ENCODE assay signal across 8 mouse cellular contexts in the genomic region with DNA sequence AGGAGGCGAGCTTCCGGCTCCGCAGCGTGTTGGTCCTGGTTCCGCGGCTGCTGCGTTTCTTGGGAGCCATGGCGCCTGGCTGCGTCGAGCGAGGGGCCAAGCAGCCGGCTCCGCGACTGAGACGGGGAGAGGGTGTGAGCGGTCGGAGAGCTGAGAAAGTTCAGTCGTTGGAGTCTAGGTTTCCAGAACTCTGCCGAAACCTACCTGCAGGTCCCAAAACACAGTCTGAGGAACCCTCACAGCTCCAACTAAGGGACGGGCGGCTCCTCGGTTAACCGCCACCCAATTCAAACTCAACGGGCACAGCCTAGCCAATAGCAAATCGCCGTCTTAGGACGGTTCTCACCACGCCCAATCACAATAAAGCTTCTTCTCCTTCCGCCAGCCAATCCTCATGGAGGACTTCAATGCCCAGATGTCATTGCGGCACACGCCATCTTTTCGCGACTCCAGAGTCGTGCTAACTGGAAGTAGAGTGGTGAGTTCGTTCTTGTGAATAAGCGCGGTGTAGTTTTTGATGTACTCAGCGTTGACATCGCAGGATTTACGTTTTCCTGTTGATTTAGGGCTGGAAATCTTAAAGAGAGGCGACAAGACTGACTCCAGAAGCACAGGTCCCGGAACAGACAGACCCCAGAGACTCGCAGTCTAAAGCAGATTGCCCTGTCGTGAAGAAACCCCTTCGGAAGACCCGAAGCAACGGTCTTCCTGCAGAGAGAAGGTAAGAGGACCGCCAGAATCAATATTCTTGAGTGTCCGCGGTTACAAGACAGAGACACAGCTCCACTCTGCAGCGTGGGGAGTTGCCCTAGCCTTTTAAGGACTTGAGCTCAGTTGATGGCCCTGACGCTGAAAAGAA. TPM values are rescaled to one million over a fixed set of nuclear protein-coding genes. Genes with fewer than 3 reads are reported as not detected.
A peak's percentile ranks its signal among the peaks of the same experiment; 100 is the strongest.
DNase-seq lines count a peak whose midpoint lies in the region; ATAC-seq and TF ChIP-seq lines count a peak whose summit lies in the region.

A gene (plus strand): TSS at position 436 of the 859 bp plus-strand sequence.

- peak within 1 kb of the TSS; percentile 100 for H3K4me3 ChIP-seq in G1E (ENCODE audit: low read depth, low read length)
- H3K4me3 ChIP-seq in forebrain, embryonic 16.5 days (replicated peaks; ENCODE audit: low read length), result peak within 1 kb of the TSS; percentile 82
- peak within 1 kb of the TSS; percentile 95 for H3K4me3 ChIP-seq in layer of hippocampus, adult 2 months
- peak within 1 kb of the TSS; percentile 88 for H3K4me3 ChIP-seq in lung, embryonic 14.5 days (ENCODE audit: low read depth, low read length)
- peak within 1 kb of the TSS; percentile 68 for H3K4me3 ChIP-seq in olfactory bulb, adult 2 months (ENCODE audit: insufficient read depth, low read depth, low read length)
- peak within 1 kb of the TSS; percentile 78 for H3K4me3 ChIP-seq in thymus, adult 2 months (ENCODE audit: control insufficient read depth, insufficient read depth, low read length)

- DNase-seq in G1E (ENCODE audit: low spot score), result peak; percentile 96
- peak; percentile 95 for DNase-seq in cerebellum, adult 18-20 months
- DNase-seq in heart, postnatal 36 days, result peak; percentile 92 to 94
- DNase-seq in layer of hippocampus, adult 2 months (ENCODE audit: low spot score in 2 of 2), result peak; percentile 95
- peak; percentile 99 for DNase-seq in lung, embryonic 14.5 days
- DNase-seq in thymus, adult 2 months, result peak; percentile 94

- no peak within 1 kb of the TSS for H3K27ac ChIP-seq in forebrain, embryonic 16.5 days (ENCODE audit: low read length)
- peak within 1 kb of the TSS; percentile 75 for H3K27ac ChIP-seq in layer of hippocampus, adult 2 months
- peak within 1 kb of the TSS; percentile 42; the same call in 1 of the 2 replicates for H3K27ac ChIP-seq in lung, embryonic 14.5 days (ENCODE audit: low read depth)
- no peak within 1 kb of the TSS for H3K27ac ChIP-seq in olfactory bulb, adult 2 months (ENCODE audit: insufficient read depth, low read depth, low read length)
- no peak within 1 kb of the TSS for H3K27ac ChIP-seq in thymus, adult 2 months (ENCODE audit: control insufficient read depth, insufficient read depth, low read length)

- TF ChIP-seq POLR2A in olfactory bulb, adult 2 months (IDR thresholded peaks at IDR 0.05; ENCODE audit: insufficient read depth, low read depth, low read length), result no peak
- TF ChIP-seq POLR2A in thymus, adult 2 months (IDR thresholded peaks at IDR 0.05; ENCODE audit: control insufficient read depth, extremely low read depth, insufficient read depth, low read length, poor library complexity), result no peak

- no peaks in the 10 kb centered on the region for H3K9me3 ChIP-seq in G1E (replicated peaks)
- H3K9me3 ChIP-seq in forebrain, embryonic 16.5 days (ENCODE audit: control insufficient read depth, low read length), result no peaks in the 10 kb centered on the region
- H3K9me3 ChIP-seq in lung, embryonic 14.5 days (ENCODE audit: low read depth, low read length), result no peaks in the 10 kb centered on the region

- H3K9ac ChIP-seq in forebrain, embryonic 16.5 days (replicated peaks; ENCODE audit: low read depth, low read length), result peak within 1 kb of the TSS; percentile 62
- H3K9ac ChIP-seq in lung, embryonic 14.5 days, result peak within 1 kb of the TSS; percentile 86

- peaks cover 45% of the 10 kb centered on the region for H3K36me3 ChIP-seq in G1E (replicated peaks)
- peaks cover 3% of the 10 kb centered on the region for H3K36me3 ChIP-seq in forebrain, embryonic 16.5 days (ENCODE audit: control insufficient read depth, insufficient read depth)
- H3K36me3 ChIP-seq in lung, embryonic 14.5 days (ENCODE audit: insufficient read depth), result peaks cover 32% of the 10 kb centered on the region
- H3K36me3 ChIP-seq in thymus, adult 2 months (ENCODE audit: control insufficient read depth, insufficient read depth, low read length), result no peaks in the 10 kb centered on the region

- H3K27me3 ChIP-seq in G1E (ENCODE audit: insufficient read depth, low read length), result no peaks in the 10 kb centered on the region
- no peaks in the 10 kb centered on the region for H3K27me3 ChIP-seq in forebrain, embryonic 16.5 days (replicated peaks; ENCODE audit: control insufficient read depth, insufficient read depth, low read length)
- no peaks in the 10 kb centered on the region for H3K27me3 ChIP-seq in lung, embryonic 14.5 days (ENCODE audit: insufficient read depth, low read length)
- no peaks in the 10 kb centered on the region for H3K27me3 ChIP-seq in thymus, adult 2 months (ENCODE audit: control insufficient read depth, insufficient read depth, low read length)

- peak within 1 kb of the TSS; percentile 90 for H3K4me2 ChIP-seq in forebrain, embryonic 16.5 days (ENCODE audit: low read length)
- peak within 1 kb of the TSS; percentile 82 for H3K4me2 ChIP-seq in lung, embryonic 14.5 days

- intact Hi-C loops in heart, postnatal 36 days (cut with DNase I), result loop anchor here (2.0 kb wide), 1 partner anchor 86 kb away; a partner anchor contains a TSS

- ATAC-seq in G1E (ENCODE audit: extremely low read depth, insufficient number of reproducible peaks, low FRiP score, poor library complexity, severe bottlenecking), result peak; percentile 99
- ATAC-seq in forebrain, embryonic 16.5 days, result peak; percentile 100
- ATAC-seq in lung, embryonic 14.5 days (ENCODE audit: insufficient read depth), result peak; percentile 100

- WGBS in forebrain, embryonic 16.5 days, result under 1% methylated on average over 52 of the region's 52 CpGs
- under 1% methylated on average over 52 of the region's 52 CpGs for WGBS in lung, embryonic 14.5 days
- WGBS in olfactory bulb, adult 2 months, result under 1% methylated on average over 52 of the region's 52 CpGs
- under 1% methylated on average over 52 of the region's 52 CpGs for WGBS in thymus, adult 2 months

- peaks cover 28% of the 10 kb centered on the region for H3K4me1 ChIP-seq in G1E (ENCODE audit: insufficient read depth, low read depth, low read length)
- H3K4me1 ChIP-seq in forebrain, embryonic 16.5 days (replicated peaks; ENCODE audit: control insufficient read depth, insufficient read depth, low read length), result peaks cover 20% of the 10 kb centered on the region
- peaks cover 7% of the 10 kb centered on the region; the same call in 1 of the 2 replicates for H3K4me1 ChIP-seq in lung, embryonic 14.5 days (ENCODE audit: insufficient read depth)
- H3K4me1 ChIP-seq in olfactory bulb, adult 2 months (ENCODE audit: control insufficient read depth, insufficient read depth, low read length), result peaks cover 4% of the 10 kb centered on the region
- H3K4me1 ChIP-seq in thymus, adult 2 months (replicated peaks; ENCODE audit: control insufficient read depth, insufficient read depth, low read length), result peaks cover 7% of the 10 kb centered on the region

- TF ChIP-seq CTCF in G1E (IDR thresholded peaks at IDR 0.05; ENCODE audit: low read depth, low read length), result no peak
- no peak; the same call in 1 of the 2 replicates for TF ChIP-seq CTCF in layer of hippocampus, adult 2 months (conservative IDR thresholded peaks at IDR 0.05)
- no peak for TF ChIP-seq CTCF in lung, embryonic 14.5 days (IDR thresholded peaks at IDR 0.05; ENCODE audit: low read depth)
- no peak for TF ChIP-seq CTCF in olfactory bulb, adult 2 months (IDR thresholded peaks at IDR 0.05; ENCODE audit: insufficient read depth, low read depth, low read length)
- TF ChIP-seq CTCF in thymus, adult 2 months (IDR thresholded peaks at IDR 0.05; ENCODE audit: borderline replicate concordance, control insufficient read depth, extremely low read depth, insufficient read depth, low read length, poor library complexity), result no peak

RNA-seq across cellular contexts. Expression of the gene that starts here (rescaled TPM):
- 10.2 and 15.0 TPM in 2 replicates for total RNA-seq in G1E (2014; fragmentation: Nextera tagmentation)
- total RNA-seq in G1E (2017), result 12.2 and 16.9 TPM in 2 replicates
- polyA plus RNA-seq in G1E (2012), result 2.9 and 4.3 TPM in 2 replicates
- 17.1 and 17.2 TPM in 2 replicates for polyA plus RNA-seq in forebrain, embryonic 16.5 days (2015; fragmentation: Nextera tagmentation; extraction: Ambion mirVana)
- 1 to 10 TPM; 6.6 to 9.1 TPM for total RNA-seq in heart, postnatal 36 days (2021)
- 10 to 100 TPM; 22.1 to 23.6 TPM for total RNA-seq in layer of hippocampus, adult 2 months (2021)
- 3.6 and 3.9 TPM in 2 replicates for polyA plus RNA-seq in lung, embryonic 14.5 days (2014; fragmentation: Nextera tagmentation; extraction: Ambion mirVana)
- polyA plus RNA-seq in olfactory bulb, adult 2 months (2012; ENCODE audit: insufficient read depth, insufficient read length, low replicate concordance, missing spikeins), result not detected in 2 replicates
- polyA plus RNA-seq in thymus, adult 2 months (2012; rRNA removed), result 18.3 and 21.6 TPM in 2 replicates

Comparison
In these comparisons a context has a peak if more than half of its experiments do, and no peak if none do; other contexts are left out.
1. H3K27ac ChIP-seq: peak in layer of hippocampus, adult 2 months (single experiment) and lung, embryonic 14.5 days (single experiment); none in forebrain, embryonic 16.5 days (single experiment), olfactory bulb, adult 2 months (single experiment) and thymus, adult 2 months (single experiment).
2. Peak in every context shown above with its lines, with median percentiles within 50 percentile points of each other: ATAC-seq, DNase-seq and H3K4me3 ChIP-seq.